Mouse (Mus musculus): ENCODE measurements at regions not wholly inside any gene's neighbourhood (a gene's known extent, or its start where the extent isn't known, plus 50 kb on each side); places are given as distances from the start of the nearest gene placed in this dataset.

DNA sequence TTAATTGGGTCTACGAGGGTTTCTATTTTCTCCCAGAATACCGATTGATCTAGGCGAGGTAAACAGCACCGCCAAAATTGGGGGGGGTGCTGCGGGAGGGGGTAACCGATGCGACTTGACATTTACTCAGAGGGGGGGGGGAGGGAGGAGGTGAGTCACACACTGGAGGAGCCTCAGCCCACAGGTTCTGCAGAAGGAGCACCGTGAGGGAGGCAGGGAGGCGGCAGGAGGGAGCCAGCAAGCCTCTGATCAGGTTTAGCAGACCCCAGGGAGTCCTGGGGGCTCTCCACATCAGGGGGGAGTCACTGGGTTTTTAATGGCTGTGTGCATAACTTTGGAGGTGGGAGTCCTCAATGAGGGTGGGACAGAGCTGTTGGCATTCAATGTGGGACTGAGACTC lies 51.3 kb upstream of the Ier5l start:
- Histone ChIP-seq H3K36me3 (ENCODE audit: control insufficient read depth, insufficient read depth, low read length) (no peaks in the 10 kb centered on the region), H3K9ac (ENCODE audit: low read depth, low read length) (no peak overlapping the region), H3K4me3 (ENCODE audit: low read depth, low read length) (no peak overlapping the region), H3K27ac (ENCODE audit: low read length) (no peak overlapping the region), H3K9me3 (replicated peaks; ENCODE audit: control insufficient read depth, low read length, poor library complexity, severe bottlenecking) (no peaks in the 10 kb centered on the region), H3K4me2 (ENCODE audit: low read length) (no peak overlapping the region), H3K27me3 (ENCODE audit: control insufficient read depth, insufficient read depth, low read depth, low read length) (no peaks in the 10 kb centered on the region), H3K4me1 (ENCODE audit: control insufficient read depth, insufficient read depth, low read length) (no peaks in the 10 kb centered on the region)
- WGBS, result 46% methylated on average over 8 of the region's 9 CpGs
- no peak for ATAC-seq

DNA sequence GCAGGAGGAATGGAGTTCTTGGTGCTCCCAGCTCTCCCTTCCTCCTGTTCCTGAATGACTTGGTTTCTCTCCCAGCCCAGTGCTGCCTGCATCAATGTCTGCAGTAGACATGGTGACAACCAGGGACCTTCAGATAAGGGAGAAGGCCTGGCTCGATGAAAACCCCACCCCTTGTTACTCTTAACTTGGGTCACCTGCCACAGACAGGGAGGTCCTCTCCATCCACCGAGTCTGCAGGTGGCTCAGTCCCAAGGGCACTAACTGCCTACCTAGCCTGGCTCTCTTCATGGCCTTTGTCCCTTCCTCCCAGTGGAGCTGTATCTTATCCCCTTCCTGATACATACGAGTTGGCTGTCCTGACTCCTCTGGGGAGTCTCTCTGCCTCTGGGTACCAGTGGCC lies 51.8 kb upstream of the Ier5l start:
- no peak for ATAC-seq
- H3K4me3 ChIP-seq (ENCODE audit: low read depth, low read length), result no peak overlapping the region
- no peaks in the 10 kb centered on the region for H3K27me3 ChIP-seq (ENCODE audit: control insufficient read depth, insufficient read depth, low read depth, low read length)
- no peaks in the 10 kb centered on the region for H3K36me3 ChIP-seq (ENCODE audit: control insufficient read depth, insufficient read depth, low read length)
- H3K4me2 ChIP-seq (ENCODE audit: low read length), result no peak overlapping the region
- 83% methylated on average over 3 of the region's 3 CpGs for WGBS
- no peak overlapping the region for H3K9ac ChIP-seq (ENCODE audit: low read depth, low read length)
- H3K9me3 ChIP-seq (replicated peaks; ENCODE audit: control insufficient read depth, low read length, poor library complexity, severe bottlenecking), result no peaks in the 10 kb centered on the region
- H3K27ac ChIP-seq (ENCODE audit: low read length), result no peak overlapping the region
- H3K4me1 ChIP-seq (ENCODE audit: control insufficient read depth, insufficient read depth, low read length), result no peaks in the 10 kb centered on the region

DNA sequence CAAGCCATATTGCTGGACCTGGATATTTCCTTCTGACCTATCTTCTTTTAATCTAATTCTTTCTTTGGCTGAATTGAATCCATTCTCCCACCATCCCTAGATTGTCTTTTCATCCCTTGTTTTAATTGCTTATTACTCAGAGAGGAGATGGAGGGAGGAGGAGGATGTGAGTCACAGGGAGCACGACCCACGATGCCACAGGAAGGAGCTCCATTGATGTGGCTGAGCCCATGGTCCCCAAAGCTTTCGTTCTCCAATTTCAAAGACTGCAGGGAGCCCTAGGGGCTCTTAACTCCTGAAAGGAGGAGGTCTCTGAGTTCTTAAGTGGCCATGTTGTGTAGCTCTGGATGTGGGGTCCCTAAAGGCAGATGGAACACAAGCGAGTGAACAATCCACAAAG lies 53.5 kb upstream of the Ier5l start:
- H3K9me3 ChIP-seq (replicated peaks; ENCODE audit: control insufficient read depth, low read length, poor library complexity, severe bottlenecking), result no peaks in the 10 kb centered on the region
- 50% methylated on average over 4 of the region's 4 CpGs for WGBS

DNA sequence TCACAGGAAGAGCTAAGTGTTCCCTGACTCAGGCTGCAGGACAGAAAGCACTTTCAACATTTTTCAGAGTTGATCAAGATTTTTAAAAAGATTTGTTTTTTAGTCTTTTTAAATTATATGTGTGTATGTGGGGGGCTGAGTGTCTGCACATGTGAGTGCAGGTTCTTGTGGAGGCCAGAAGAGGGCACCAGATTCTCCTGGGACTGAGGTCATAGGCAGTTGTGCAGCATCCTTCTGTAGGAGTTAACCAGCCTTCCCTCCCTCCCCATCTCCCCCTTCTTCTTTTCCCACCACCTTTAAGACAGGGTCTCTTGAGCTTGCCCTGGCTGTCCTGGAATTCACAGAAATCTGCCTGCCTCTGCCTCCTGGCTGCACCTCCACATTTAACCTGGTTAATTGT lies 58.9 kb upstream of the Ier5l start:
- Histone ChIP-seq H3K27me3 (ENCODE audit: control insufficient read depth, insufficient read depth, low read depth, low read length) (no peaks in the 10 kb centered on the region), H3K27ac (ENCODE audit: low read length) (no peak overlapping the region), H3K4me1 (ENCODE audit: control insufficient read depth, insufficient read depth, low read length) (no peaks in the 10 kb centered on the region), H3K36me3 (ENCODE audit: control insufficient read depth, insufficient read depth, low read length) (no peaks in the 10 kb centered on the region), H3K4me2 (ENCODE audit: low read length) (no peak overlapping the region), H3K9me3 (replicated peaks; ENCODE audit: control insufficient read depth, low read length, poor library complexity, severe bottlenecking) (no peaks in the 10 kb centered on the region), H3K9ac (ENCODE audit: low read depth, low read length) (no peak overlapping the region), H3K4me3 (ENCODE audit: low read depth, low read length) (no peak overlapping the region)
- no peak for ATAC-seq

More for the DNA sequence above, 53.5 kb upstream of the Ier5l start:
- ATAC-seq, result no peak
- no peaks in the 10 kb centered on the region for H3K4me1 ChIP-seq (ENCODE audit: control insufficient read depth, insufficient read depth, low read length)
- no peak overlapping the region for H3K4me2 ChIP-seq (ENCODE audit: low read length)
- no peak overlapping the region for H3K9ac ChIP-seq (ENCODE audit: low read depth, low read length)
- no peak overlapping the region for H3K27ac ChIP-seq (ENCODE audit: low read length)
- no peaks in the 10 kb centered on the region for H3K36me3 ChIP-seq (ENCODE audit: control insufficient read depth, insufficient read depth, low read length)
- H3K4me3 ChIP-seq (ENCODE audit: low read depth, low read length), result no peak overlapping the region
- H3K27me3 ChIP-seq (ENCODE audit: control insufficient read depth, insufficient read depth, low read depth, low read length), result no peaks in the 10 kb centered on the region

DNA sequence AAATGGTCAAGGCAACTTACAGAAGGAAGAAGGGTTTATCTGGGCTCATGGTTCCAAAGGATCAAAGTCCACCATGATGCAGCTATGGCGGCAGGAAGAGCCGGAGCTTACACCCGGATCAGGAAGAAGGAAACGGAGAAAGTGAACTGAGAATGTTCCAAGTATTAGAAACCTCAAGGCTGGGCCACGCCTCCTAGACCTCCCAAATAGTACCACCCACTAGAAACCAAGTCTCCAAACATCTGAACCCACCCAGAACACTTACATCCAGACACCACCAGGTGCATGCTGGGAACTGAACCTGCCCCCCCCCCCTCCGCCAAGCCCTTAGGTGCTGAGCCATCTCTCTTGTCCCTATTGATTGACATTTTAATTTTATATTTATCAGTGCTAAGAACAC lies 59.3 kb upstream of the Ier5l start:
- Histone ChIP-seq H3K9ac (ENCODE audit: low read depth, low read length) (no peak overlapping the region), H3K4me2 (ENCODE audit: low read length) (no peak overlapping the region), H3K27me3 (ENCODE audit: control insufficient read depth, insufficient read depth, low read depth, low read length) (no peaks in the 10 kb centered on the region), H3K4me3 (ENCODE audit: low read depth, low read length) (no peak overlapping the region), H3K9me3 (replicated peaks; ENCODE audit: control insufficient read depth, low read length, poor library complexity, severe bottlenecking) (no peaks in the 10 kb centered on the region), H3K4me1 (ENCODE audit: control insufficient read depth, insufficient read depth, low read length) (no peaks in the 10 kb centered on the region), H3K36me3 (ENCODE audit: control insufficient read depth, insufficient read depth, low read length) (no peaks in the 10 kb centered on the region), H3K27ac (ENCODE audit: low read length) (no peak overlapping the region)
- 92% methylated on average over 6 of the region's 6 CpGs for WGBS
- no peak for ATAC-seq

DNA sequence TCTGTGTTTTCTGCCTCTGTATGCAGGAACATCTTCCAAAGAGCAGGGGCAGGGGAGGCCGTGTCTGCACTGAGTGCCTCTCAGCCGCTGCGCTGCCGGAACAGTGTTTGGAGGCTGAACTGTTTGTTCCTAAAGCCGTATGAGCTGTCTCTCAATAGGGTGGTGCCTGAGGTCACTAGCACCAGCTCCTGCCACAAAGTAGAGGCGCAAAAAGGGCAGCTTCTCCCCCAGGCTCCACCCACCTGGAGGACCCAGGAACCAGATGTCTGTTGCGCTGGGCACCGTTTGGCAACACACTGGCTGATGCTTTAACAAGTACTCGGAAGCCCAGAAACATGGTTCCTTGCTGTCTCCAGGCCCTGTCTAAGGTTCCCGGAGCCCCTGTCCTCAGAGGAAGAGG lies 60.4 kb upstream of the Cstad start:
- Histone ChIP-seq H3K4me1 (ENCODE audit: control insufficient read depth, insufficient read depth, low read length) (no peaks in the 10 kb centered on the region), H3K27me3 (ENCODE audit: control insufficient read depth, insufficient read depth, low read depth, low read length) (no peaks in the 10 kb centered on the region), H3K9ac (ENCODE audit: low read depth, low read length) (no peak overlapping the region), H3K27ac (ENCODE audit: low read length) (no peak overlapping the region), H3K36me3 (ENCODE audit: control insufficient read depth, insufficient read depth, low read length) (no peaks in the 10 kb centered on the region), H3K4me3 (ENCODE audit: low read depth, low read length) (no peak overlapping the region), H3K4me2 (ENCODE audit: low read length) (no peak overlapping the region), H3K9me3 (replicated peaks; ENCODE audit: control insufficient read depth, low read length, poor library complexity, severe bottlenecking) (no peaks in the 10 kb centered on the region)
- 55% methylated on average over 10 of the region's 10 CpGs for WGBS
- ATAC-seq, result no peak

DNA sequence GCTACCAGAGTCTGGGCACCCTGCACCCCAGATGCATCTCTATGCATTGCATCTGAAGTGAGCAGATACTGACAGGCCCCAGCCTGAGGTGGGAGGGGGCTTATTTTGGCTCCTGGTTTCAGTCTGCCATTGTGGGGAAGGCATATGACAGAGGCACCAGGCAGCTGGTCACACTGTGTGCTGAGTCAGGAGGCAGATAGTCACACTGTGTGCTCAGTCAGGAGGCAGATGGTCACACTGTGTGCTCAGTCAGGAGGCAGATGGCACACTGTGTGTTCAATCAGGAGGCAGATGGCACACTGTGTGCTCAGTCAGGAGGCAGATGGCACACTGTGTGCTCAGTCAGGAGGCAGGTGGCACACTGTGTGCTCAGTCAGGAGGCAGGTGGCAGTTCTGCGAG lies 55.5 kb upstream of the Cstad start:
- H3K9me3 ChIP-seq (replicated peaks; ENCODE audit: control insufficient read depth, low read length, poor library complexity, severe bottlenecking), result no peaks in the 10 kb centered on the region
- H3K27ac ChIP-seq (ENCODE audit: low read length), result no peak overlapping the region
- no peak overlapping the region for H3K4me2 ChIP-seq (ENCODE audit: low read length)
- no peak for ATAC-seq
- no peak overlapping the region for H3K9ac ChIP-seq (ENCODE audit: low read depth, low read length)
- H3K4me1 ChIP-seq (ENCODE audit: control insufficient read depth, insufficient read depth, low read length), result peaks cover 3% of the 10 kb centered on the region; the same call in 1 of the 2 replicates
- H3K4me3 ChIP-seq (ENCODE audit: low read depth, low read length), result no peak overlapping the region
- no peaks in the 10 kb centered on the region for H3K36me3 ChIP-seq (ENCODE audit: control insufficient read depth, insufficient read depth, low read length)
- H3K27me3 ChIP-seq (ENCODE audit: control insufficient read depth, insufficient read depth, low read depth, low read length), result no peaks in the 10 kb centered on the region
- 80% methylated on average over 1 of the region's 1 CpGs for WGBS

DNA sequence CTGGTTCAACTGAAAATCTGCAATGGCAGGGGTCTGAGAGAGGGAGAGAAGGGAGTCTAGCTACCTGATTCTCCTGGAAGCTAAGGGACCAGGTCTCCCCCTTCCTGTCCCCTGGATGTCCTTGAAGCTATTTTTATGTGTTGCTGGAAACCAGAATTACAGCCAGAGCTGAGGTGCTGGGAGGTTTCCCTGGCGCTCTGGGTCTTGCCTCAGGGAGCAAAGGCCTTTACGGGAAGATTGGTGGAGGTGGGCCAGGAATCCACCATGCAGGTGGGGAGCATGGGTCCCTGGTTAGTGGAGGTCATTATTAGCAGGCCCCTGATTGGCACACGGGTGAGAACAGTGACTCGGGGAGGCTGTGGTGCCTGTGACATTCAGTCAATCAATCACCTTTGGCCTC lies 53.3 kb upstream of the Cstad start:
- Histone ChIP-seq H3K27me3 (ENCODE audit: control insufficient read depth, insufficient read depth, low read depth, low read length) (no peaks in the 10 kb centered on the region), H3K4me1 (ENCODE audit: control insufficient read depth, insufficient read depth, low read length) (peaks cover 23% of the 10 kb centered on the region), H3K9ac (ENCODE audit: low read depth, low read length) (peak overlapping the region; percentile 52; the same call in 1 of the 2 replicates), H3K4me3 (ENCODE audit: low read depth, low read length) (no peak overlapping the region), H3K36me3 (ENCODE audit: control insufficient read depth, insufficient read depth, low read length) (no peaks in the 10 kb centered on the region), H3K27ac (ENCODE audit: low read length) (peak overlapping the region; percentile 71), H3K9me3 (replicated peaks; ENCODE audit: control insufficient read depth, low read length, poor library complexity, severe bottlenecking) (no peaks in the 10 kb centered on the region), H3K4me2 (ENCODE audit: low read length) (no peak overlapping the region)
- 55% methylated on average over 4 of the region's 4 CpGs for WGBS
- ATAC-seq, result no peak

DNA sequence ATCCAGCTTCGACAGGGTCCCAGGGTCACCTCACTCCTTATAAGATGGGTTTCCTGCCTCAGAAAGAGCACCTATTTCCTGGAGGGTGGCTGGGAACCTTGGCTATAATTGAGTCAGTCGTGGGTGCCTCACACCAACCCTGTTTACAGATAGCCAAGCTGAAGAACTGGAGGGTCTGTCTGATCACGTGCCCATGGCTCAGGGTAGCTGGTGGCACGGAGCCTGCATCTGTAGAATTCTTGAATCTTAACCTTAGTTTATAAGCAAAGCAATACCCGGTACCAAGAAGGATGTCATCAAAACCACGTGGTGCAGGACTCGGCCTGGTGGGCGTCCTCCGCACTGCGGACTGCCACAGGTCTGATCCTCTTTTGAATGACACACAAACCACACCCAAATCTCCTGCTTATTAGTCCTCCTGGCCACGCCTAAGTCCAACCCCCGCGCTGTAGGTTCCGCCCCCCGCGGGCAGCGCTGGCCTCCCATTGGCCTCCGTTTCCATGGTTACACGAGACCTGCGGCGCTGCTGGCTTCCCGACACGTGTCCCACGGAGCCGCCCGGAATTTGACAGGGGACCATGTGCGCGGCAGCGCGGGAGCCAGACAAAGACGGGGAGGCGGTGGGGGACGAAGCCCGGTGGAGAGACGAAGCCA lies 49.9 kb upstream of the Cstad start:
- Histone ChIP-seq H3K36me3 (ENCODE audit: control insufficient read depth, insufficient read depth, low read length) (no peaks in the 10 kb centered on the region), H3K4me2 (ENCODE audit: low read length) (peak overlapping the region; percentile 55), H3K4me3 (ENCODE audit: low read depth, low read length) (peak overlapping the region; percentile 9), H3K27ac (ENCODE audit: low read length) (peak overlapping the region; percentile 90), H3K9me3 (replicated peaks; ENCODE audit: control insufficient read depth, low read length, poor library complexity, severe bottlenecking) (no peaks in the 10 kb centered on the region), H3K4me1 (ENCODE audit: control insufficient read depth, insufficient read depth, low read length) (peaks cover 29% of the 10 kb centered on the region), H3K9ac (ENCODE audit: low read depth, low read length) (peak overlapping the region; percentile 27), H3K27me3 (ENCODE audit: control insufficient read depth, insufficient read depth, low read depth, low read length) (no peaks in the 10 kb centered on the region)
- 2% methylated on average over 35 of the region's 35 CpGs for WGBS
- peak; percentile 93 for ATAC-seq

Data from midbrain, embryonic 16.5 days (tissue).